Mouse (Mus musculus): Measurements from ENCODE around the gene Wls. TPM values are rescaled to one million over a fixed set of nuclear protein-coding genes. Genes with fewer than 3 reads are reported as not detected.

The Wls gene
- total and polyA plus RNA-seq, 3 experiments: not detected

DNA sequence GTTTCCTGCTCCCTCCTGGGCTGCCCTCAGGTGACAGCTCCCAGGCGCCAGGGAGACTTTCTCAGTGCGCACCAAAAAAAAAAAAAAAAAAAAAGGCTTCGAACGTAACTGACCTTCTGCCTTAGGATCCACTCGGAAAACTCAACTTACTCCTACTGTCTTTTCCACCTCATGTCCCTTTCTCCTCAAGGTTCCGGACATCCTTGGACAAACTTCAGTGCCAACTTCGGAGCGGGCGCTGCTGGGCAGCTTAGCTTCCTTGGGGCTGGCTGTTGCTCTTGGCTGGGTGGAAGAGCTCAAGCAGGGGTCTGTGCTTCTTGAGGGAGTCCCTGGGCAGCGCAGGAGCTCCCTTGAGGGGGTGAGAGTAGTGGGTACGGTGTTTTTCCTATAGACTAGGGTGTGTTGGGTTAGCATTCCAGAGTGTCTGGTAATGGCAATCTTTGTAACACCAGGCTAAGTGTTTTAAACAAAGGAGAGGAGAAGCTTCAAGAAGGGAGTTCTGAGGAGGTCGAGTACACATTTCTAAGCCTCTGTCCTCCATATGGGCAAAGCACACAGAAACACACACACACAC lies 1.4 kb downstream of the Wls start:
- dilution Hi-C loops (cut with MboI; ENCODE audit: extremely low pct_ligation_motif_present, extremely low pct_unique_long_range_greater_than_20kb, low sequenced_read_pairs): no loop called here
- Histone ChIP-seq H3K4me2 (ENCODE audit: insufficient read depth, low read depth, poor library complexity, severe bottlenecking) (no peak overlapping the region), H3K4me1 (ENCODE audit: control insufficient read depth in 1 of 2, insufficient read depth in 2 of 2) (peaks cover 0 to 5% of the 10 kb centered on the region in 2 experiments; a peak in 1 of 4 replicates), H3K27me3 (replicated peaks) (no peaks in the 10 kb centered on the region), H3K9ac (ENCODE audit: insufficient read depth, low read depth) (no peak overlapping the region), H3K27ac (ENCODE audit: insufficient read depth, low read depth) (no peak overlapping the region), H3K36me3 (replicated peaks in 1 of 2; ENCODE audit: control insufficient read depth in 1 of 2, insufficient read depth in 1 of 2, low read length in 1 of 2) (no peaks in the 10 kb centered on the region), H3K4me3 (replicated peaks in 1 of 3; ENCODE audit: low read depth in 2 of 3, low read length in 2 of 3, poor library complexity in 1 of 3) (no peak overlapping the region), H3K79me2 (replicated peaks; ENCODE audit: control insufficient read depth, extremely low read depth, insufficient read depth, poor library complexity, severe bottlenecking) (no peaks in the 10 kb centered on the region), H3K9me3 (replicated peaks; ENCODE audit: low read length) (no peaks in the 10 kb centered on the region)
- TF ChIP-seq ELF1 (IDR thresholded peaks at IDR 0.05; ENCODE audit: low read depth, low read length) (no peak), MAX (IDR thresholded peaks at IDR 0.05; ENCODE audit: low read length) (no peak), CTCF (conservative IDR thresholded peaks at IDR 0.05 in 1 of 2, IDR thresholded peaks at IDR 0.05 in 1 of 2; ENCODE audit: low read depth in 2 of 2, low read length in 2 of 2) (no peak), ETS1 (conservative IDR thresholded peaks at IDR 0.05; ENCODE audit: low read depth, low read length) (no peak), NRF1 (IDR thresholded peaks at IDR 0.05; ENCODE audit: low read depth, low read length) (no peak), USF1 (IDR thresholded peaks at IDR 0.05; ENCODE audit: low read depth, low read length) (no peak)
- in situ Hi-C loops (cut with MboI; ENCODE audit: low pct_ligation_motif_present, low pct_unique_long_range_greater_than_20kb, low sequenced_read_pairs): no loop called here
- no peak for DNase-seq (ENCODE audit: extremely low read depth)

DNA sequence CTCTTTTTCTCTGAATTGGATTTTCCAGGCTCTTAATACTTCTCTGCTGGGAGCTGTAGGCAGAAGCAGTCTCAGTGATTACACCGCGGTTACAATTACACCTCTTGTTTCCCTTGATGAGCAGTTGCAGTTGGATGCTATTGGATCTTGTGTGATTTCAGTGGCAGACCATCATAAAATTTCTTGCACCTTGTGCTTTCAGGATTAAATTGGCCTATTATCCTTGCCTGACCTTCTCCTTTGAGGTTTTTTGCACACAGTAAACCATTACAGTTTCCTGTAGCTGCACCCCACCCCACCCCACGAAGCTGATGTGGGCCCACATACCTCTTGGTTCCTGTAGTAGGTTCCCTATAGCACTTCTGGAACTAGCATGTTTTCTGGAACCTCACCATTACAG lies 2.0 kb downstream of the Wls start:
- no peak for DNase-seq (ENCODE audit: extremely low read depth)
- Histone ChIP-seq H3K27ac (ENCODE audit: insufficient read depth, low read depth) (no peak overlapping the region), H3K27me3 (replicated peaks) (no peaks in the 10 kb centered on the region), H3K36me3 (replicated peaks in 1 of 2; ENCODE audit: control insufficient read depth in 1 of 2, insufficient read depth in 1 of 2, low read length in 1 of 2) (no peaks in the 10 kb centered on the region), H3K9me3 (replicated peaks; ENCODE audit: low read length) (no peaks in the 10 kb centered on the region), H3K9ac (ENCODE audit: insufficient read depth, low read depth) (no peak overlapping the region), H3K4me1 (ENCODE audit: control insufficient read depth in 1 of 2, insufficient read depth in 2 of 2) (peaks cover 0 to 5% of the 10 kb centered on the region in 2 experiments; a peak in 1 of 4 replicates), H3K4me3 (replicated peaks in 1 of 3; ENCODE audit: low read depth in 2 of 3, low read length in 2 of 3, poor library complexity in 1 of 3) (no peak overlapping the region), H3K4me2 (ENCODE audit: insufficient read depth, low read depth, poor library complexity, severe bottlenecking) (no peak overlapping the region), H3K79me2 (replicated peaks; ENCODE audit: control insufficient read depth, extremely low read depth, insufficient read depth, poor library complexity, severe bottlenecking) (no peaks in the 10 kb centered on the region)
- dilution Hi-C loops (cut with MboI; ENCODE audit: extremely low pct_ligation_motif_present, extremely low pct_unique_long_range_greater_than_20kb, low sequenced_read_pairs) (no loop called here), in situ Hi-C loops (cut with MboI; ENCODE audit: low pct_ligation_motif_present, low pct_unique_long_range_greater_than_20kb, low sequenced_read_pairs) (no loop called here)
- no peak for TF ChIP-seq MEF2A (IDR thresholded peaks at IDR 0.05; ENCODE audit: borderline replicate concordance, low read depth, low read length)
- no peak for TF ChIP-seq NRF1 (IDR thresholded peaks at IDR 0.05; ENCODE audit: low read depth, low read length)
- no peak for TF ChIP-seq ETS1 (conservative IDR thresholded peaks at IDR 0.05; ENCODE audit: low read depth, low read length)
- TF ChIP-seq CHD2 (IDR thresholded peaks at IDR 0.05; ENCODE audit: low read length): no peak
- no peak for TF ChIP-seq EP300 (IDR thresholded peaks at IDR 0.05; ENCODE audit: low read length)
- TF ChIP-seq RCOR1 (conservative IDR thresholded peaks at IDR 0.05; ENCODE audit: low read depth, low read length): no peak
- TF ChIP-seq IRF4 (IDR thresholded peaks at IDR 0.05; ENCODE audit: low read depth, low read length): no peak
- TF ChIP-seq UBTF (IDR thresholded peaks at IDR 0.05; ENCODE audit: low read depth, low read length): no peak
- no peak for TF ChIP-seq PAX5 (IDR thresholded peaks at IDR 0.05; ENCODE audit: low read length)
- TF ChIP-seq ZKSCAN1 (IDR thresholded peaks at IDR 0.05; ENCODE audit: borderline replicate concordance, low read depth, low read length): no peak
- TF ChIP-seq ELF1 (IDR thresholded peaks at IDR 0.05; ENCODE audit: low read depth, low read length): no peak
- TF ChIP-seq TBP (conservative IDR thresholded peaks at IDR 0.05; ENCODE audit: low read depth, low read length): no peak
